Mouse (Mus musculus) heart, embryonic 14.5 days (tissue): ENCODE data around the gene Dst. TPM values are rescaled to one million over a fixed set of nuclear protein-coding genes. Genes with fewer than 3 reads are reported as not detected.

Experiments used
- ATAC-seq: fragments of 200-750 bp; cut with Nextera tagmentation; 2 replicates; pipeline ENCODE4 v1.8.0; 2017; ENCODE audit warnings: low read depth, moderate TSS enrichment; ENCODE audit not compliant: insufficient number of reproducible peaks, insufficient read depth, low FRiP score
- H3K27ac ChIP-seq, 2 experiments: fragments of 200-500 bp in 1 of 2; fragments of 300-500 bp in 1 of 2; sonication (generic) in 1 of 2; replicated peaks in 1 of 2; 2 replicates each; pipeline ENCODE4 v1.5.1; 2012 to 2014; ENCODE audit warnings: low read depth in 2 of 2, low read length in 2 of 2, control low read depth in 1 of 2, mild to moderate bottlenecking in 1 of 2, mixed read lengths in 1 of 2; ENCODE audit not compliant: control insufficient read depth in 1 of 2, insufficient read depth in 1 of 2
- H3K27me3 ChIP-seq: fragments of 300-500 bp; sonication (generic); 2 replicates; pipeline ENCODE4 v1.6.1; 2014; ENCODE audit warnings: mild to moderate bottlenecking, low read length, control low read depth; ENCODE audit not compliant: control insufficient read depth, insufficient read depth
- H3K36me3 ChIP-seq: fragments of 300-500 bp; sonication (generic); 2 replicates; pipeline ENCODE4 v1.6.1; 2014; ENCODE audit warnings: mild to moderate bottlenecking, control low read depth, low read length, mixed read lengths; ENCODE audit not compliant: control insufficient read depth, insufficient read depth
- H3K4me1 ChIP-seq, 2 experiments: fragments of 200-500 bp in 1 of 2; fragments of 300-500 bp in 1 of 2; sonication (generic) in 1 of 2; 2 replicates each; pipeline ENCODE4 v1.6.1; 2012 to 2014; ENCODE audit warnings: low read length in 2 of 2, control low read depth in 1 of 2, mixed read lengths in 1 of 2; ENCODE audit not compliant: control insufficient read depth in 2 of 2, insufficient read depth in 2 of 2
- H3K4me2 ChIP-seq: fragments of 300-500 bp; sonication (generic); 2 replicates; pipeline ENCODE4 v1.6.1; 2014; ENCODE audit warnings: mild to moderate bottlenecking, low read length
- H3K4me3 ChIP-seq, 2 experiments: fragments of 200-500 bp in 1 of 2; fragments of 300-500 bp in 1 of 2; sonication (generic) in 1 of 2; 2 replicates each; pipeline ENCODE4 v1.5.1; 2012 to 2014; ENCODE audit warnings: low read length in 2 of 2, mild to moderate bottlenecking in 2 of 2, control low read depth in 1 of 2, low read depth in 1 of 2, moderate library complexity in 1 of 2; ENCODE audit not compliant: control insufficient read depth in 1 of 2, insufficient read depth in 1 of 2
- H3K9ac ChIP-seq: fragments of 300-500 bp; sonication (generic); 2 replicates; pipeline ENCODE4 v1.6.1; 2014; ENCODE audit warnings: mild to moderate bottlenecking, low read length
- H3K9me3 ChIP-seq: fragments of 300-500 bp; sonication (generic); 2 replicates; pipeline ENCODE4 v1.6.1; 2016; ENCODE audit warnings: low read length, control low read depth; ENCODE audit not compliant: control insufficient read depth
- WGBS: fragments of 180-500 bp; shearing (Covaris S2); extraction: QIAGEN DNeasy Blood & Tissue Kit; methylation state at CpG from one replicate; pipeline ENCODE4 v1.1.7; 2014; 5-methylcytosine and 5-hydroxymethylcytosine counted together
- polyA plus RNA-seq: library from polyadenylated mRNA; unstranded; fragments of >200 nt; fragmentation: Nextera tagmentation; extraction: Ambion mirVana; gene quantifications from 2 replicates; pipeline ENCODE4 v1.2.1, GENCODE M21; 2014

Gene Dst
- polyA plus RNA-seq, 1 experiment from 2014 or later, result 38.6 TPM

DNA sequence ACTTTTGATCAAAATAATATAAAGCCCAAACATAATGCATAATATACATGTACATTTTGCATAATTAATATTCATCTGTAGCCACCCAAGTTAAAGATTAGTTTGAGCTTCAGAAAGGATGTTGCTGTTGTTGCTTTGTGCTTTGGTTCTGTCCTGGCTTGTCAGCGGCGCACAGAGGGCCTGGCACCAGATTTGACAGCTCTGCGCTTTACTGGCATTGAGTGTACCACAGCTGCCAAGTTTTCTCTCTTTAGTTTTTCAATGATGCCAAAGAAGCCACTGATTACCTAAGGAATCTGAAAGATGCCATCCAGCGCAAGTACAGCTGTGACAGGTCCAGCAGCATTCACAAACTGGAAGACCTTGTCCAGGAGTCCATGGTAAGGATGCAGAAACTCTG, 257.9 kb downstream of the Dst start:
- Histone ChIP-seq H3K27ac (no peak overlapping the region), H3K36me3 (peaks cover 82% of the 10 kb centered on the region), H3K27me3 (no peaks in the 10 kb centered on the region), H3K4me3 (no peak overlapping the region), H3K9ac (no peak overlapping the region), H3K9me3 (no peaks in the 10 kb centered on the region), H3K4me1 (peaks cover 5 to 12% of the 10 kb centered on the region in 2 experiments), H3K4me2 (no peak overlapping the region)
- WGBS, result 85% methylated on average over 4 of the region's 4 CpGs
- no peak for ATAC-seq

DNA sequence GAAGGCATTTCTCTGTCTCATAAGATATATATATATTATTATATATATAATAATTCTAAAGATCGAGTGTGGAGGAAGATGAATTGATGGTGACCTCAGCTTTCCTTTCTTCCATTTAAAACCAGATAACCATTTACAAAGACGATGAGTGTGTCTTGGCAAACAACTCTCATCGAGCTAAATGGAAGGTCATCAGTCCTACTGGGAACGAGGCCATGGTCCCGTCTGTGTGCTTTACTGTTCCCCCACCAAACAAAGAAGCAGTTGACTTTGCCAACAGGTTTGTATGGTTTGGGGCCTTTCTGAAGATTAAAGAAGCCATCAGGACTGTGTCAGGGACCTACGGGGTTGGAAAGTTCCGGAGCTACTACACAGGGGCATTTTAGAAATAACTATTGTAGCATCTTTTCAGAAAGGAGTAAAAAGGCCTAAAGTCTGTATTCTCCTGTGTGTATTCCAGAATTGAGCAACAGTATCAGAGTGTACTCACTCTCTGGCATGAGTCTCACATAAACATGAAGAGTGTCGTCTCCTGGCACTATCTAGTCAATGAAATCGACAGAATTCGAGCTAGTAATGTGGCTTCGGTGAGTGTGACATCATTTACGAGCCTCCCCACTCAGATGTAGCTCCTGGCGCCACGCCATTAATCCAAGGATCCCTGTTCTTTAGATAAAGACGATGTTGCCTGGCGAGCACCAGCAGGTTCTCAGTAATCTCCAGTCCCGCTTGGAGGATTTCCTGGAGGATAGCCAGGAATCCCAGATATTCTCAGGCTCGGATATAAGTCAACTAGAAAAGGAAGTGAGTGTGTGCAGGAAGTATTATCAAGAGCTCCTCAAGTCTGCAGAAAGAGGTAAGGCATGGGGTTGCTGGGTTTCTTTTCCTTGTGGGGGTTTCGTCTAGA, 259.4 kb downstream of the Dst start:
- peak; percentile 72 for ATAC-seq
- Histone ChIP-seq H3K9me3 (no peaks in the 10 kb centered on the region), H3K9ac (no peak overlapping the region), H3K27me3 (no peaks in the 10 kb centered on the region), H3K4me2 (no peak overlapping the region), H3K4me1 (peaks cover 5 to 12% of the 10 kb centered on the region in 2 experiments), H3K27ac (peak overlapping the region; percentile 41 to 73), H3K4me3 (no peak overlapping the region), H3K36me3 (peaks cover 82% of the 10 kb centered on the region)
- 28% methylated on average over 19 of the region's 19 CpGs for WGBS

DNA sequence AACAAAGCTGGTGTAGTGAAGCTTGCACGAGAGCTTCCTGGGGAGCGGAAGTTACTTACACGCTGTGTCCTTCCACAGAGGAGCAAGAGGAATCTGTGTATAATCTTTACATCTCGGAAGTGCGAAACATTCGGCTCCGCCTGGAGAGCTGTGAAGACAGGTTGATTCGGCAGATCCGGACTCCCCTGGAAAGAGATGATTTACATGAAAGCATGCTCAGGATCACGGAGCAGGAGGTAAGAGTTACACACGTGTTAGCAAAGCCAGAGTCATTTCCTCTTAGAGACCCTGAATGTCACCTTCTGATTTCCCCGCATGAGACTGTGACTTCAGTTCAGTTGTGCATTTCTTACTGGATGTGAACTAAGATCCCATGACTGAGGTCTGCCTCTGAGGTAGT, 261.1 kb downstream of the Dst start:
- H3K9me3 ChIP-seq, result no peaks in the 10 kb centered on the region
- H3K27me3 ChIP-seq, result no peaks in the 10 kb centered on the region
- H3K27ac ChIP-seq, result no peak overlapping the region
- no peak overlapping the region for H3K9ac ChIP-seq
- H3K4me3 ChIP-seq, result no peak overlapping the region
- H3K4me2 ChIP-seq, result no peak overlapping the region
- H3K36me3 ChIP-seq, result peaks cover 88% of the 10 kb centered on the region
- 93% methylated on average over 12 of the region's 12 CpGs for WGBS
- H3K4me1 ChIP-seq, result peaks cover 5 to 12% of the 10 kb centered on the region in 2 experiments
- ATAC-seq, result no peak

DNA sequence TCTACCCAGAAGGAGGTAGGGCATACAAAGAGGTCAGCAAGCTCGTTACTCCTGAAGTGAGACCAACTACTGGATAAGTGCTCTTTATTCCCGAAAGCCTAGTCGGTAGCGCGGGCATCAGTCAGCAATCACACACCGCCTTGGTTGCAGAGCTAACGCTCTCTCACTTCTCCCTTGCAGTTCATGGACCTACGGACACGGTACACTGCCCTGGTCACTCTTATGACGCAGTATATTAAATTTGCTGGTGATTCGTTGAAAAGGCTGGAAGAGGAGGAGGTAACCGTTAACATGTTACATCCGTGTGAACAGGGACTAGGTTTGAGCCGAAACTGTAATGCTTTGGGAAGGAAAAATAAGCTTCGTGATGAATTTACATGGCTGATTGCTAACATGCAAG, 266.5 kb downstream of the Dst start:
- Histone ChIP-seq H3K4me3 (no peak overlapping the region), H3K27ac (no peak overlapping the region), H3K36me3 (peaks cover 97% of the 10 kb centered on the region), H3K4me1 (no peaks in the 10 kb centered on the region), H3K9ac (no peak overlapping the region), H3K4me2 (no peak overlapping the region), H3K27me3 (no peaks in the 10 kb centered on the region), H3K9me3 (no peaks in the 10 kb centered on the region)
- ATAC-seq, result no peak
- 94% methylated on average over 15 of the region's 15 CpGs for WGBS

DNA sequence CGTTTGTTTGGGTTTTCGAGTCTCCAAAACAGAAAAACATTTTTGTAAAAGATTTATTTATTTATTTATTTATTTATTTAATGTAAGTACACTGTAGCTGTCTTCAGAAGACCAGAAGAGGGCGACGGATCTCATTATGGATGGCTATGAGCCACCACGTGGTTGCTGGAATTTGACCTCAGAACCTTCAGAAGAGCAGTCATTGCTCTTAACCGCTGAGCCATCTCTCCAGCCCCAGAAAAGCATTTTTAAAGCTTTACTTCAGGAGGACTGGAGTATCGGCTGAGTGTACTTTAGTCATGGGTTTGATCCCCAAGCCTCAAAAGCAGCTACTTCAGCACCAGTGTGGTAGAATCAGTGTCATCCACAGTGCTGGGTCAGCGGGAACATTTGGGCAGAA, 266.9 kb downstream of the Dst start:
- Histone ChIP-seq H3K36me3 (peaks cover 97% of the 10 kb centered on the region), H3K9ac (no peak overlapping the region)

DNA sequence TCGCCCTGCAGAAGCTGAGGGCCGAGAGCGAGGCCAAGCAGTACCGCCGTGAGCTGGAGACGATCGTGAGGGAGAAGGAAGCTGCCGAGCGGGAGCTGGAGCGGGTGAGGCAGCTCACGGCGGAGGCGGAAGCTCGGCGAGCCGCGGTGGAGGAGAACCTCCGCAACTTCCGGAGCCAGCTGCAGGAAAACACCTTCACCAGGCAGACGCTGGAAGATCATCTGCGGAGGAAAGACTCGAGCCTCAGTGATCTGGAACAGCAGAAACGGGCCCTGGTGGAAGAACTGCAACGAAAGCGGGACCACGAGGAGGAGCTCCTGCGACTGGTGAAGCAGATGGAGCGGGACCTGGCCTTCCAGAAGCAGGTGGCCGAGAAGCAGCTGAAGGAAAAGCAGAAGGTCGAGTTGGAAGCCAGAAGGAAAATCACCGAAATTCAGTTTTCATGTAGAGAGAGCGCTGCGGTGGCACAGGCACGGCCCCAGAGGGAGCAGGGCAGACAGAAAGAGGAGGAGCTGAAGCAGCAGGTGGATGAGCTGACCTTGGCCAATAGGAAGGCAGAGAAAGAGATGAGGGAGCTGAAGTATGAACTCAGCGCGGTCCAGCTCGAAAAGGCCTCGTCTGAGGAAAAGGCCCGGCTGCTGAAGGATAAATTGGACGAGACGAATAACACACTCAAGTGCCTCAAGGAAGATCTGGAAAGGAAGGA, 270.1 kb downstream of the Dst start:
- peaks cover 96% of the 10 kb centered on the region for H3K36me3 ChIP-seq
- WGBS, result 76% methylated on average over 41 of the region's 41 CpGs
- no peaks in the 10 kb centered on the region for H3K9me3 ChIP-seq

More for the DNA sequence above, 266.9 kb downstream of the Dst start:
- Histone ChIP-seq H3K27ac (no peak overlapping the region), H3K4me2 (no peak overlapping the region), H3K4me3 (no peak overlapping the region), H3K27me3 (no peaks in the 10 kb centered on the region), H3K4me1 (no peaks in the 10 kb centered on the region), H3K9me3 (no peaks in the 10 kb centered on the region)
- WGBS, result 77% methylated on average over 8 of the region's 8 CpGs
- no peak for ATAC-seq

DNA sequence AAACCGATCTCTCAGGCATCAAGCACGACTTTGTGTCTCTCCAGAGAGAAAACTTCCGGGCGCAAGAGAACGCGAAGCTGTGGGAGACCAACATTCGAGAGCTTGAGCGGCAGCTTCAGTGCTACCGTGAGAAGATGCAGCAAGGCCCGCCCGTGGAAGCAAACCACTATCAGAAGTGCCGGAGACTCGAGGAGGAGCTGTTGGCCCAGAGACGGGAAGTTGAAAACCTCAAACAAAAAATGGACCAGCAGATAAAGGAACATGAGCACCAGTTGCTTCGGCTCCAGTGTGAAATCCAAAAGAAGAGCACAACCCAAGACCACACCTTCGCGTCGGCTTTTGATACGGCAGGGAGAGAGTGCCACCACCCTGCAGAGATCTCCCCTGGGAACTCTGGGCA, 271.7 kb downstream of the Dst start:
- Histone ChIP-seq H3K4me1 (no peaks in the 10 kb centered on the region), H3K27me3 (no peaks in the 10 kb centered on the region), H3K36me3 (peaks cover 83% of the 10 kb centered on the region), H3K9ac (no peak overlapping the region), H3K27ac (no peak overlapping the region), H3K4me3 (no peak overlapping the region), H3K4me2 (no peak overlapping the region), H3K9me3 (no peaks in the 10 kb centered on the region)
- ATAC-seq, result no peak
- 89% methylated on average over 19 of the region's 19 CpGs for WGBS

More for the DNA sequence above, 270.1 kb downstream of the Dst start:
- no peak overlapping the region for H3K27ac ChIP-seq
- H3K4me1 ChIP-seq, result no peaks in the 10 kb centered on the region
- H3K27me3 ChIP-seq, result no peaks in the 10 kb centered on the region
- no peak for ATAC-seq
- H3K9ac ChIP-seq, result no peak overlapping the region
- H3K4me3 ChIP-seq, result peak overlapping the region in 1 of 2 experiments; percentile 28; a peak in 2 of 4 replicates
- peak overlapping the region; percentile 2; the same call in 1 of the 2 replicates for H3K4me2 ChIP-seq
